Mouse (Mus musculus) mouse trophoblast stem cell (cell line): Measurements from ENCODE around the gene Gm20388.

Experiments used
- in situ Hi-C, 2 experiments: fragments of 300-500 bp; cut with MseI, MboI; formaldehyde crosslinking; loops; 2 replicates in 1 of 2; 3 replicates in 1 of 2; pipeline ENCODE4 v1.15.1; 2025

Gm20388 gene

DNA sequence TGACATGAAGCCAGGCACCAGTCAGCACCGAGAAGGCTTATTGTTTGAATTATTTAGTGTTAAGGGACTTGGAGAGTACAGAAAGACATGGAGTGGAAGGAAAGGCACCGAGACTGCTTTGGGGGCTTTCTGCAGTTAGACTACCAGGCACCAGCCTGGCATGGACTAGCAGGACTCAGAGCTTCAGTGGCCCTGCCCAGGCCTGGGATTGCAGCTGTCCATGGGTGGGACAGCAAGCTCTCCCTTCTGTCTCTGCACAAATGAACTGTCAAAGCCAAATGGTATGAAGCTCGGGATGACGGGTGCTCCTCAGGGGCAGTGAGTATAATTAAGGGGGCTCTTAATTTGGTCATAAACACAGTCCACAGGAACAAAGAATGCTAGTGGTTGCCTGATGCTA is 3153.4 kb downstream of the Gm20388 start:
- in situ Hi-C loops = no loop called here

DNA sequence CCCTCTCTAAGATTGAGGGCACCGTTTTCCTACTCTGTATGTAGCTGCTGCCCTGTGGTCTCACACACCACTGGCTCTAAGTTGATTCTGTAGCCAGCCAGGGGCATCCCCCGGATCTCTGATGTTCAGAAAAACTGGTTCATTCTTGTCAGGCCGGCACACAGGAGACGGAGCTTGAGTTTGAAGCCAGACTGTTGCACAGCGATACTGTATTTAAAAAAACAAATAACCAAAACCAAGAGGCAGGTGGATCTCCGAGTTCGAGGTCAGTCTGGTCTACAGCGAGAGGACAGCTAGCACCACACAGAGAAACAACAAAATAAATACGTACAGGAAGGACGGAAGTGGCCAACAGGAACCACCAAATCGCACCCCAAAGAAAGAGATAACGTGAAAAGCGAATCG is 3154.2 kb downstream of the Gm20388 start:
- in situ Hi-C loops = no loop called here

DNA sequence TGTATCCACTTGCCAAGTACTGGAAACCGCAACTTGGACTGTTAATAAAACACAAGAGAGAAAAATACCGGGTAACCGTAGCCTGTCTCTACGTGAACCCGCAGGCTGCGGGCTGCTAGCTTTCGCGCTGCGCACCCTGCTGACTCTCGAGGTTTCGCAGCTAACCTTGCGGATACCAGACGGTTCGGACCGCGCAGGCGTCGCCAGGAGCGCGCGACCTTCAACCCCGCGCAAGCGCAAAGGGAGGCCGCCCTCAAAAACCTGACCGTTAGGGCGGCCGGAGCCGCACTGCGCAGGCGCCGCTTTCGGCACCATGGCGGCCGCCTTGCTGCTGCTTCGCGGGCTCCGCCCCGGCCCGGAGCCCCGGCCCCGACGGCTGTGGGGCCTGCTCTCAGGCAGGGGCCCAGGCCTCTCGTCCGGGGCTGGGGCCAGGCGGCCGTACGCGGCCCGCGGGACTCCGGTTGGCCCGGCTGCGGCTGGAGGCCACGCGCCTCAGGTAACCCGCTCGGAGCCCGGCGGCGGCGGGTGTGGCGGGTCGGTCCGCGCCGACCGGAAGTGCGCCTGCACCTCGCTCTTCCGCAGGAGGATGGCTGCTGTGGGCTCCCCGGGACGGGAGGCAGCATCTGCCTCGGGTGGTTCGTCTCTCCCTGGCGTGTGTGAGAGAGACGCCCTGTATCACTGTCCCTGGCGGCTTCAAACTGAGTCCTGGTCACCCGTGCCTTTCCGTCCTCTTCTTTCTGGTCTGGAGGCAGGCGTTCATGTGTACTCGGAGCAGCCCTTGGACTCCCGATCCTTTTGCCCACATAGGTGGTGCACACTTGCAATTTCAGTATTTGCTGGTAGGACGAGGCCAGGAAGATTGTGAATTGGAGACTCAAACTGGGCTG is 3154.8 kb downstream of the Gm20388 start:
- in situ Hi-C loops = no loop called here

DNA sequence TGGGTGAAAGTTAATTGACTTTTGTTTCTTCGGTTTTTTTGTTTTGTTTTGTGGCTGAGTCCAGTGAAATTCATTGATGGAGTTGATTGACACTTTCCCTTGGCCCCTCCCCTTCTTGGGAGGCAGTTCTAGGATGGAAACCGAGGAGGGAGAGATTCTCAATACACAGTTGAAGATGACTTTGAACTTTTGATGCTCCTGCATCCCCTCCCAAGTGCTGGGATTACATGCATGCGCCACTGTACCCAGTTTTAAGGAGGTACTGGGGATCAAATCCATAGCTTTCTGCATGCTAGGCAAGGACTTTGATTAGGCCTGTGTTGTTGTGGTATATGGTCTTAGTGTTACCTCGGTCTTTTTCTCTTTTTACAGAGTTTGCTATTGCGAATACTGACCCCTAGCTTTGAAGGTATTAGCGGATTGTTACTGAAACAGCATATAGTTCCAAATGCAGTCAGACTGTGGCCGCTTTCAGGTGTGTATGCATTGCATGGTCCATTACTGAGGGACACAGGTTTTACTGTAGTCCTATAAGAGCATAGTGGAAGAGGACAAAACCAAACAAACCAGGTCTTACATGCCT is 3155.6 kb downstream of the Gm20388 start:
- in situ Hi-C loops = no loop called here

DNA sequence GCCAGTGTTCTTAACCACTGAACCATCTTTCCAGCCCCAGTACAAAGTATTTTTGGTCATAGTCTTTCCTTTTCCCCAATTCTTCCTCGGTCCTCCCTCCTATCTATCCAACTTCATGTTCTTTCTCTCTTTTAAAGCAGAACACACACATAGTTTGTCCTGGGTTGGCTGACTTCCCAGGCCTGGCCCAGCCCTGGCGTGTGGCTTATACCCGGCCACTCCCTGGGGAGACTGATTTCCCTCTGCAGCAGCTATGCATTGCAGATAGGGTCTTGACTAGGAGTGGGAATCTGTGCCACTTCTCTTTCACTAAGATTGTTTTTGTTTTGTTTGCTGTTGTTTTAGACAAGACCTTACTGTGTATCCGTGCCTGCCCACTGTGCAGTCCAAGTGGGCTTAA is 3160.5 kb downstream of the Gm20388 start:
- in situ Hi-C loops = no loop called here

DNA sequence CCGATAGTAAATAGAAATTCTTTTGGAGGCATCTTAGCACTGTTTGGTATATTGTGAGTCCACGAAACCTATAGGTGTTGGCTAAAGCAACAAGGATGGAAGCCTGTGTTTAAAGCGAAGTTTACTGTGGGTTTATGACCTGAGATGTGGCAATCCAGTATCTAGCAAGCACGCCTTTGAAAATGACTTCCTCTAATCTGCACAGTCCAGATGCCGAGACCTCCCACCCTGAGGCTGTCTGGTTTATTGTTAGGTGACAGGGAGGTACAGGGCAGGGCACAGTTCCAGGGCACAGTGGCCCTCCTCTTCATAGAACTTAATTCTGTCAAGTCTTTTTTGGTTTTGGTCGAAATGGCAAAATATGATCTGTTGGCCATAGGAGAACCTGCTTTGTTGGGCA is 3166.6 kb downstream of the Gm20388 start:
- in situ Hi-C loops = no loop called here

DNA sequence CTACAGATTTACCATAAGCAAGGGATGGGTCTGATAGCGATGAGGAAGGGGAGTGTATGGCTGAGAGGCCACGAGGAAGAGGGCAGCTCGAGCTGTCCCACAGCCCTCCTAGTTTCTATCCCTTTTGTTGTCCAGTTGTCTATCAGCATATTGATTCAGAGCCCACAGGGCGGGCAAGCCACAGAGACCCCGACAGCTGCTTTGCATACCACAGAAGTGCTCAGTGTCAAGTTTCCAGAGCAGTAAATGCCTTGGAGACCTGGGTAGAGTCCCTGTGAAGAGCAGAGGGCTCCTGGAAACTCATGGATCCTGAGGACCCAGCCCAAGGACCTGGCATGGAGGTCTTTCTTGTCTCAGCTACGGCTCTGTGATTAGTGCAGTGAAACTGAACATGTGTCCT is 3172.4 kb downstream of the Gm20388 start:
- in situ Hi-C loops = no loop called here

DNA sequence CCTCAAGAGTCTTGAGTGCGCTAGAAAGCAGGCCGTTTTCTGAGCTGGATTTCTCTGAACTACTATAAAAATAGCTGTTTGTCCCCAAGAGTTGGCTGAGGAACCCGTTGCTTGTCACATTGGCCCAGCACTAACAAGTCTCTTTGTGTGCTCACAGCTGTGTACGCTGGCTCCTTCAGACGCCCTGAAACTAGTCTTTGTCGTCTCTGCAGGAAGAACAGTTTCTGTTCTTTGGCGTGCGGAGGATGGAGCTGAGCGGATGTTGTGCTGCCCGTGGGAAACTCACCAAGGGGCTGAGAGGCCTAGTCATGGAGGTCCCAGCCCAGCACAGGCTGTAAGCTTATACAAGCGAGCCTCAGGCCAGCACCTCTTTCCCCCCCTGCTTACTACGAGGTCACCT is 3173.0 kb downstream of the Gm20388 start:
- in situ Hi-C loops = no loop called here

DNA sequence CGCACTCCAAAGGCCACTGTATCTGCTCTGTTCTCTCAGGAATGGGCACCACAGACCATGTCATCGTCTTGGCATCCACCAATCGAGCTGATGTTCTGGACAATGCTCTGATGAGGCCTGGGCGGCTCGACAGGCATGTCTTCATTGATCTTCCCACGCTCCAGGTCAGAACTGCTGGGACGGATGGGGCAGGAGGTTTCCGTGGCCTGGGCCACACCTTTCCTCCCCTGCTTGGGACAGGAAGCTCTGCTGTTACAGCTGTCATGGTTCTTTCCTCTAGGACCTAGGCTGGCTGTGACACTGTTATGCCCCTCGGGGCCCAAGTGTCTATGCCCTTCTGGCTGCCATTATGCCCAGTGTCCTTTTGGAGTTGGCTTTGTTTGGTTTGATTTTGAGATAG is 3176.6 kb downstream of the Gm20388 start:
- in situ Hi-C loops = no loop called here

DNA sequence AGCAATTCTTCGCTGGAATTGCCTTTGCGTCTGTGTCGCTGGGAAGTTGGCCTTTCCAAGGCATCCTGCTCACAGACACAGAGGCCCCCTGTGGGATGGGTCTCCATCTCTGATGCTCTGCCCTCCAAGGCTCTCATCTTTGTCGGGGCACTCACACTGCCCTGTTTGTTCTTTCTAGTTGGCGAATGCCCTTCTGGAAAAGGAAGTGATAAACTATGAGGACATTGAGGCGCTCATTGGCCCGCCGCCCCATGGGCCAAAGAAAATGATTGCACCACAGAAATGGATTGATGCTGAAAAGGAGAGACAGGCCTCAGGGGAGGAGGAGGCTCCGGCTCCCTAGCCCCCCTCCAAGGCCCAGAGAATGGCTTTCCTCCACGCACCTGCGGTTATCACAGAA is 3186.6 kb downstream of the Gm20388 start:
- in situ Hi-C loops = no loop called here

DNA sequence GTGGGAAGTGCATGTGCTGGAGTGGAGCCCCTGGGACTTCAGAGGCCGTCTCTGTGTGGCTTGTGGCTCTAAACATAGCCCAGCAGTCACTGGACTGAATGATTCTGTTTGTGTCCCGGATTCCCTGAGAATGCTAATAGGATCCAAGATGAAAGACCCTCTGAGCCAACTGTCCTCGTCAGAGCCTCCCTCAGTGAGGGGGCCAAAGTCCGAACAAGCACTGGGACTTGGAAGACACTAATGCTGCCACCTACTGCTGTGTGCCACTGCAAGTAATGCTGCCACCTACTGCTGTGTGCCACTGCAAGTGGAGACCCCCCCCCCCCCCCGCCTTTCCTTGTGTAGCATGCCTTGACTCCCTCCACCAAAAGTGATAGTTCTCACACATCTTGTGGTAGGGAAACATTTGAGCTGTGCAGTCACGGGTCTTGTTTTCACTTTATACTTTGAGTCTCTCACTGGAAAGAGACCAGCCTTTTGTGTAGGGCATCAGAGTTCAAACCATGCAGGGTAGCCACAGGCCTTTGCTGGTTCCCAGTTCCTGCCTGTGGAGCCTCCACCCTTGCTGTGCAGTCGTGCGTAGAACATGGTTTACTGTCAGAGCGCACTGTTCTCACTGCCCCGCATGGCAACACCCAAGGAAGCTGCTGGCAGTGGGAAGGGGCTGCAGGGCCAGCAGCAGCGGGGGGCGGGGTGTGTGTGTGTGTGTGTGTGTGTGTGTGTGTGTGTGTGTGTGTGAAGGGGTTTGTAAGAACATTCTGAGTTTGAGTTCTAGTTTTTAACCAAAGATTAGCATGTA is 3187.3 kb downstream of the Gm20388 start:
- in situ Hi-C loops = no loop called here

DNA sequence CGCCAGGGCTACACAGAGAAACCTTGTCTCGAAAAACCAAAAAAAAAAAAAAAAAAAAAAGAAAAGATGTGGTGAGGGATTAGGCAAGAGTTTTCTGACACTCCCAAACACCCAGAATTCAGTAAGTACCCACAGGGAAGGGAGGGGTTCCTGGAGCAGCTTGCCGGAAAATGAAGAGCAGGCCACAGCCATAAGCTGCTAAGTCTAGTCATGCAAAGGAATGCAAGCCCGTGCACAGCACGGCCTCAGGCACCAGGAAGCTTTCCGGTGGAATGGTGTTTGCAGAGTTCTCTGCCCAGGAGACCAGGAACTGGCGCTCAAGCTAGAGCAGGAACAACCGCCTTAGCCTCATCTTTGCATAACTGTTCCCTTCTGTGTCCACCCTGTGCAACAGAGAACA is 3189.6 kb downstream of the Gm20388 start:
- in situ Hi-C loops = loop anchor here in 1 of 2 experiments (25.0 kb wide), 1 partner anchor 112 kb away; the partner anchor contains the start of genes Cdk10, Chmp1a and Spata33

DNA sequence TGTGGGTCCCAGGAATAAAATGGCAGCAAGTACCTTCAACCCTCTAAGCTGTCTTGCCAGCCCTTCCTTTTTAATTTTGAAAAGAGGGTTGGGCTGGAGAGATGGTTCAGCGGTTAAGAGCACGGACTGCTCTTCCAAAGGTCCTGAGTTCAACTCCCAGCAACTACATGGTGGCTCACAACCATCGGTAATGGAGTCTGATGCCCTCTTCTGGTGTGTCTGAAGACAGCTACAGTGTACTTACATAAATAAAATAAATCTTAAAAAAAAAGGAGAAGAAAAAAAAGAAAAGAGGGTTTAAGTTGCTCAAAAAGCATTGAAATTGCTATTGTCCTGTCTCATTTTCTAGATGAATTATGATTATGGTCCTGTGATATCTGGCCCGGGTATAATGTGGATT is 3190.6 kb downstream of the Gm20388 start:
- in situ Hi-C loops = loop anchor here in 1 of 2 experiments (25.0 kb wide), 1 partner anchor 111 kb away; the partner anchor contains the start of genes Cdk10, Chmp1a and Spata33

DNA sequence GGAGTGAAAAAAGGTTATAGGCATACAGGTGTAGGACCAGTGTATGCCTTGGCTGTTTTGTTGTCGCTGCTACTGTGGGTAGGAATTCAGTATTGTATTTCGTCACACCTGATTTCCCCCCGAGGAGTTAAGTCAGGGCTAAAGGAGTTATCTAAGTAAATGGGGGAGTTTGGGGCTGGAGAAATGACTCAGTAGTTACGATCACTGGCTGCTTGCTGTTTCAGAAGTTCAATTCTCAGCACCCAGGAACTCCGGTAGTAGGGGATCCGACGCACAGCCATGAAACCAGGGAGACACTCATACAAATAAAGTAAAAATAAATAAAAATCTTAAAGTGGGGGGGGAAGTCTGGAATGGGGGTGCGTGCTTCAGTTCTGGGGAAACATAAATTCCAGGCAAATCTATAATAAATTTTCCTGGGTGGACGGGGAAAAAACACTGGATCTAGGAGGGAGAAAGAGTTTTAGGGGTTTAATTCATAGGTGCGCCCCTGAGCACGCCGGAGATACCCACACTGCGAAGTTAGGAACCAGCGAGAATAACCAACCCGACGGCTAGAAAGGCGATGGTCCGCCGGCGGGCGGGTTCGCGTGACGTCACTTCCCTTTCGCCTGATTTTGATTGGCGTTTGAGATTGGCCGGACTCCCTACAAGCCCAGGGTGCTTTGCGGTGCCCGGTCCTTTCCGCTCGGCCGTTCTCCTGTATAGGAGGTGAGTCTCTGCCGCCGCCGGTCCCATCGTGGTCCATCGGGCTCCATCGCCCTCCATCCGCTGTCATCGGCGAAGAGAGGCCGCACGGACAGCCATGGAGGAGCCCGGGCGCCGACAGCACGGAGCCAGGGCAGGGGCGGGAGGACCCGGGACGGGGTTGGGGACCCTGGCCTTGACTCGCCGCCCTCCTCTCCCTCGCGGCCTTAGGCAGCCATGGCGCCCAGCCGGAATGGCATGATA is 3191.4 kb downstream of the Gm20388 start, which contains the start of gene Rpl13:
Gene Rpl13, plus strand, starts transcription at position 616 of the 951 bp plus-strand sequence.
- in situ Hi-C loops = loop anchor here in 1 of 2 experiments (25.0 kb wide), 1 partner anchor 110 kb away; the partner anchor contains the start of genes Cdk10, Chmp1a and Spata33

DNA sequence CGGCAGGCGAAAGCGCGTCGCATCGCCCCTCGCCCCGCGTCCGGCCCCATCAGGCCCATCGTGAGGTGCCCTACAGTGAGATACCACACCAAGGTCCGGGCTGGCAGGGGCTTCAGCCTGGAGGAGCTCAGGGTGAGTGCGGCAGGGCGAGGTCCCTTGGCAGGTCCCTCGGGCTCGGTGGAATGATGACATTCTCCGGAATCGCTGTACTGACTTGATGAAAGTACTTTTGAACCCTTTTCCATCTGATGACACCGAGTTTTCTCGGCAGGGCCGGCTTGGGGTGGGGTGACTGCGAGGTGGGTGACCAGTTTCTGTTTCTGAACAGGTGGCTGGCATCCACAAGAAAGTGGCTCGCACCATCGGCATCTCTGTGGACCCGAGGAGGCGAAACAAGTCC is 3192.2 kb downstream of the Gm20388 start:
- in situ Hi-C loops = loop anchor here in 1 of 2 experiments (25.0 kb wide), 1 partner anchor 109 kb away; the partner anchor contains the start of genes Cdk10, Chmp1a and Spata33

DNA sequence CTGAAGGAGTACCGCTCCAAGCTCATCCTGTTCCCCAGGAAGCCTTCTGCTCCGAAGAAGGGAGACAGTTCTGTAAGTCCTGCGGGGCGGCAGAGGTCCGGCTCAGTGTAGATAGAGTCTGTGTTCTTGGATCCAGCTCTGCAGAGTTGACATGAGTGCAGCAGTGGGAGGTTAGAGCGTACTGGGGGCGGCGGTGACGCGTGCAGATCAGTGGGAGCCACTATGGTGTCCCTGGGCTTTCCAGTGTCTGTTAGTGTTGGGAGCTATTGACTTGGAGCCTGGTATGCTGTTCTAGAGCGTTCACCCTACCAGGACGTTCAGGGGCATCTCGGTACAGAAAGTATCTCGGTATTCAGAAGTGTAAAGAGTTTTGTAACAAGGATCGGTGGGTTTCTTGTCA is 3192.6 kb downstream of the Gm20388 start:
- in situ Hi-C loops = loop anchor here in 1 of 2 experiments (25.0 kb wide), 1 partner anchor 109 kb away; the partner anchor contains the start of genes Cdk10, Chmp1a and Spata33

DNA sequence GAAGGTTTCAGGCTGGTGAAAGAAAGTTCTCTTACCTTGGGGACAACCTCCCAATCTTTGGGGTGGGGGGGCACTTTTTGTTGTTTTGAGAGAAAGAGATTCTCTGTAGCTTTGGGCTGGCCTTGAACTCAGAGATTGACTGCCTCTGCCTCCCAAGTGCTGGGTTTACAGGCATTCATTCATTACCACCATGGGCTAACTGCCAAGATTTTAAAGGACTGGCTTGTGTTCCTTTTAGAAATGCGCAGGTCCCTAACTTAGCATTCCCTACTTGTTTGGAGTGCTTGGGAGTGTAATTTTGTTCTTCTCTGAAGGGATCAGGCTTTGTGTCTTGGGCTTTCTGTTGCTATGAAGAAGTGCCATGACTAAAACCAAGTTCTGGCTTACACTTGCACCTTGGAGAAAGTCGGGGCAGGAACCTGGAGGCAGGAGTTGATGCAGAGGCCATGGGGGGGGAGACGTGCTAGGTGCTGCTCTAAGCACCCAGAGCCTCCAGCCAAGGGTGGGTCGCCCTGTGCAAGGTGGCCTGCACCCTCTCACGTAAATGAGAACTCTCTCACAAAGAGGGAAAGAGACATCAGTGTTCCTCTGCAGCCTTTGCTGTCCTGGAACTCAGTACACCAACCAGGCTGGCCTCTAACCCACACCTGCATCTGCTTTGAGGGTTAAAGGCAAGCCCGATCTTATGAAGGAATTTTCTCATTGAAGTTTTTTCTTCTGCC is 3193.6 kb downstream of the Gm20388 start:
- in situ Hi-C loops = loop anchor here in 1 of 2 experiments (25.0 kb wide), 1 partner anchor 108 kb away; the partner anchor contains the start of genes Cdk10, Chmp1a and Spata33

DNA sequence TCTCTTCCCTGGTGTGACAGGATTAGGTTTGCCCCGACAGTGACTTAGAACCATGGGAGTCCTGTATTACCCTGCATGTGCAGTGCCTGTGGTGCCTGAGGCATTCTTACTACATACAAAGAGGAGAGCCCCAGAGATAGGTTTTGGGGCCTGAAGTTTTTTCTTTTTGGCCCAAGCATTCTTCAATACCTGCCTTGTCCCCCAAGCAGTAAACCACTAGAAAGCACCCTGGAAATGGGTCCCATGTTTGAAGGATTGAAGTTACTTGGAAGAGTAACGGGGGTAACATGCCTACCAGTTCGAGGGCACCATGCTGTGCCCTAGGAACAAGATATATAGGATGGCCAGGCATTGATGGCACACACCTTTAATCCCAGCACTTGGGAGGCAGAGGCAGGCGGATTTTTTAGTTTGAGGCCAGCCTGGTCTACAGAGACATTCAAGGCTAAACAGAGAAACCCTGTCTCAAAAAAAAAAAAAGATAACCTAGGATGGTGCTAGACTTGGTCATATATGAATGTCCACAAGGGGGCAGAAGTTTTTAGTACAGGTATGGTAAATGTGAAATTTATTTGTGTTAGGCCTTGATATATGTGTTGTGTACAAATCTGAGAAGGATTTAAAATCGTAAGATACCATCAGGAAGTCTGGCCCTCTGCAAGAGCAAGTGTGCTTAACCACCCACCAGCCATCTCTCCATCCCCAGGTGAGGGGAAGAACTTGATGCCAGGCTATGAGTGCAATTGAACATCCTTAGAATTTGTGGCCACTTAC is 3195.1 kb downstream of the Gm20388 start:
- in situ Hi-C loops = loop anchor here in 1 of 2 experiments (25.0 kb wide), 1 partner anchor 107 kb away; the partner anchor contains the start of genes Cdk10, Chmp1a and Spata33

DNA sequence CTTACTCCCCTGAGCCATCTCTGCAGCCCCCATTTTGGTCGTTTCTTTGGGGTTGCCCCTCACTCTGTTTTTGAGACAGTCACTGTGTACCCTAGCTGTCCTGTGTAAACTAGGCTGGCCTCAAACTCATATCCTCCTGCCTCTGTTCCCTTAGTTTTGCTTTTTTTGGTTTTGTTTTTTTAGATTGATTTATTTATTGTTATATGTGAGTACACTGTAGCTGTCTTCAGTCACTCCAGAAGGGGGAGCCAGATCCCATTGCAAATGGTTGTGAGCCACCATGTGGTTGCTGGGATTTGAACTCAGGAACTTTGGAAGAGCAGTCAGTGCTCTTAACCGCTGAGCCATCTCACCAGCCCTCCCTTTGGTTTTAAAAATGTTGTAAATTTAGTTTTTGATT is 3195.9 kb downstream of the Gm20388 start:
- in situ Hi-C loops = loop anchor here in 1 of 2 experiments (25.0 kb wide), 1 partner anchor 106 kb away; the partner anchor contains the start of genes Cdk10, Chmp1a and Spata33
